Mouse (Mus musculus) heart, embryonic 14.5 days (tissue): ENCODE data around the gene Meox1. TPM values are rescaled to one million over a fixed set of nuclear protein-coding genes. Genes with fewer than 3 reads are reported as not detected.

Source experiments
- ATAC-seq: fragments of 200-750 bp; cut with Nextera tagmentation; 2 replicates; pipeline ENCODE4 v1.8.0; 2017; ENCODE audit warnings: low read depth, moderate TSS enrichment; ENCODE audit not compliant: insufficient number of reproducible peaks, insufficient read depth, low FRiP score
- H3K27ac ChIP-seq, 2 experiments: fragments of 200-500 bp in 1 of 2; fragments of 300-500 bp in 1 of 2; sonication (generic) in 1 of 2; replicated peaks in 1 of 2; 2 replicates each; pipeline ENCODE4 v1.5.1; 2012 to 2014; ENCODE audit warnings: low read depth in 2 of 2, low read length in 2 of 2, control low read depth in 1 of 2, mild to moderate bottlenecking in 1 of 2, mixed read lengths in 1 of 2; ENCODE audit not compliant: control insufficient read depth in 1 of 2, insufficient read depth in 1 of 2
- H3K27me3 ChIP-seq: fragments of 300-500 bp; sonication (generic); 2 replicates; pipeline ENCODE4 v1.6.1; 2014; ENCODE audit warnings: mild to moderate bottlenecking, low read length, control low read depth; ENCODE audit not compliant: control insufficient read depth, insufficient read depth
- H3K36me3 ChIP-seq: fragments of 300-500 bp; sonication (generic); 2 replicates; pipeline ENCODE4 v1.6.1; 2014; ENCODE audit warnings: mild to moderate bottlenecking, control low read depth, low read length, mixed read lengths; ENCODE audit not compliant: control insufficient read depth, insufficient read depth
- H3K4me1 ChIP-seq, 2 experiments: fragments of 200-500 bp in 1 of 2; fragments of 300-500 bp in 1 of 2; sonication (generic) in 1 of 2; 2 replicates each; pipeline ENCODE4 v1.6.1; 2012 to 2014; ENCODE audit warnings: low read length in 2 of 2, control low read depth in 1 of 2, mixed read lengths in 1 of 2; ENCODE audit not compliant: control insufficient read depth in 2 of 2, insufficient read depth in 2 of 2
- H3K4me2 ChIP-seq: fragments of 300-500 bp; sonication (generic); 2 replicates; pipeline ENCODE4 v1.6.1; 2014; ENCODE audit warnings: mild to moderate bottlenecking, low read length
- H3K4me3 ChIP-seq, 2 experiments: fragments of 200-500 bp in 1 of 2; fragments of 300-500 bp in 1 of 2; sonication (generic) in 1 of 2; 2 replicates each; pipeline ENCODE4 v1.5.1; 2012 to 2014; ENCODE audit warnings: low read length in 2 of 2, mild to moderate bottlenecking in 2 of 2, control low read depth in 1 of 2, low read depth in 1 of 2, moderate library complexity in 1 of 2; ENCODE audit not compliant: control insufficient read depth in 1 of 2, insufficient read depth in 1 of 2
- H3K9ac ChIP-seq: fragments of 300-500 bp; sonication (generic); 2 replicates; pipeline ENCODE4 v1.6.1; 2014; ENCODE audit warnings: mild to moderate bottlenecking, low read length
- H3K9me3 ChIP-seq: fragments of 300-500 bp; sonication (generic); 2 replicates; pipeline ENCODE4 v1.6.1; 2016; ENCODE audit warnings: low read length, control low read depth; ENCODE audit not compliant: control insufficient read depth
- WGBS: fragments of 180-500 bp; shearing (Covaris S2); extraction: QIAGEN DNeasy Blood & Tissue Kit; methylation state at CpG from one replicate; pipeline ENCODE4 v1.1.7; 2014; 5-methylcytosine and 5-hydroxymethylcytosine counted together
- polyA plus RNA-seq: library from polyadenylated mRNA; unstranded; fragments of >200 nt; fragmentation: Nextera tagmentation; extraction: Ambion mirVana; gene quantifications from 2 replicates; pipeline ENCODE4 v1.2.1, GENCODE M21; 2014

Meox1 gene
- polyA plus RNA-seq, 1 experiment from 2014 or later: 13.9 TPM

- ATAC-seq: no peak
- 91% methylated on average over 10 of the region's 10 CpGs for WGBS
- Histone ChIP-seq H3K4me2 (no peak overlapping the region), H3K4me3 (no peak overlapping the region), H3K27me3 (no peaks in the 10 kb centered on the region), H3K9ac (no peak overlapping the region), H3K9me3 (no peaks in the 10 kb centered on the region), H3K4me1 (peaks cover 4 to 8% of the 10 kb centered on the region in 2 experiments; a peak in 3 of 4 replicates), H3K36me3 (no peaks in the 10 kb centered on the region), H3K27ac (no peak overlapping the region)
These were observed 32.9 kb upstream of the Meox1 start for GRCm38 (mm10) chr11:101926951-101927589.

DNA sequence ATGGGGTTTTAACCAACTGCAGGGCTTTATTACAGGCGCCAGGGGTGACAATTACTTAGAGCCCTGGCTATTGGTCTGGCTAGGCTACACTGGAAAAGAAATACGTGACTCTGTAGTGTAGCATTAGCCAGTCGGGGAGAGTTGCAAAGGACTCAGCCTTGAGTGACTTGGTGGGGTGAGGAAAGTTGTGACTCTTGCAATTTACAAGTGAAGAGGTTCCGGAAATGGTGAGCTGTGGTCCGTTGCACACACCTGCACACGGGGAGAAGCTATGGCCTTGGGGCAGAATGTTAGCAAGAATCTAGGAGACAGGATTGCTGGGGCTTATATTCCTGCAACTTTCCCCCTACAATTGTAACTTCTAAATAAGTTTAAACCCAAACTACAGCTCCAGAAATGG, 31.5 kb upstream of the Meox1 start:
- H3K4me1 ChIP-seq: peaks cover 7 to 12% of the 10 kb centered on the region in 2 experiments; a peak in 3 of 4 replicates

DNA sequence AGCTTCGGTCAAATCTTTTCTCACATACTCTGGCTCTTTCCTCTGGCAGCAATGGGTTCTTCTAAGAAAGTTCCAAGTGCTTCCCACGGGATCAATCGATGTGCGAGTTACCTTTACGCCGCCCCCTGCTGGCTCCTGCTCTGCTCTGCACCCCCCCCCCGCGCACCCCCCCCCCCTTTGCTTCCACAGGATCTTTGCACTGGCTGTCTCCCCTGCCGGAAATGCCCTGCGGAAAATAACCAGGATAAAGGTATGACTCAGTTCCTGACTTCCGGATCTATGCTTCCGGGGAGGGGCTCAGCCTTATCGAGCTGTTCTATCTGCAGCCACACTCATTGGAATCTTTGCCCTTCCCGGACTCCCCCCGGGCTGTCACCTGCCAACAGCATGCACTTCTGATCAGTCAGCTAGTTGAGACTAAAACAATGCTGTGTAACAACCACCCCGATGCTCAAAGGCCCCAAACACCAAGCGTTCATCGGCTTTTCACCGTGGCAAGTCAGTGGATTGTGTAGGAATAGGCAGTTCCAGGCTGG, 30.3 kb upstream of the Meox1 start:
- H3K36me3 ChIP-seq: no peaks in the 10 kb centered on the region
- H3K4me3 ChIP-seq: no peak overlapping the region
- H3K27me3 ChIP-seq: no peaks in the 10 kb centered on the region; the same call in 1 of the 2 replicates
- peaks cover 7 to 12% of the 10 kb centered on the region in 2 experiments; a peak in 3 of 4 replicates for H3K4me1 ChIP-seq
- no peak overlapping the region for H3K4me2 ChIP-seq
- no peak overlapping the region for H3K9ac ChIP-seq
- no peak for ATAC-seq
- H3K27ac ChIP-seq: no peak overlapping the region
- no peaks in the 10 kb centered on the region for H3K9me3 ChIP-seq
- 71% methylated on average over 17 of the region's 19 CpGs for WGBS

More for the DNA sequence above, 31.5 kb upstream of the Meox1 start:
- 72% methylated on average over 6 of the region's 6 CpGs for WGBS
- H3K9ac ChIP-seq: no peak overlapping the region
- no peak overlapping the region for H3K27ac ChIP-seq
- H3K9me3 ChIP-seq: no peaks in the 10 kb centered on the region
- ATAC-seq: no peak
- H3K4me2 ChIP-seq: no peak overlapping the region
- no peaks in the 10 kb centered on the region; the same call in 1 of the 2 replicates for H3K27me3 ChIP-seq
- no peaks in the 10 kb centered on the region for H3K36me3 ChIP-seq
- H3K4me3 ChIP-seq: no peak overlapping the region

DNA sequence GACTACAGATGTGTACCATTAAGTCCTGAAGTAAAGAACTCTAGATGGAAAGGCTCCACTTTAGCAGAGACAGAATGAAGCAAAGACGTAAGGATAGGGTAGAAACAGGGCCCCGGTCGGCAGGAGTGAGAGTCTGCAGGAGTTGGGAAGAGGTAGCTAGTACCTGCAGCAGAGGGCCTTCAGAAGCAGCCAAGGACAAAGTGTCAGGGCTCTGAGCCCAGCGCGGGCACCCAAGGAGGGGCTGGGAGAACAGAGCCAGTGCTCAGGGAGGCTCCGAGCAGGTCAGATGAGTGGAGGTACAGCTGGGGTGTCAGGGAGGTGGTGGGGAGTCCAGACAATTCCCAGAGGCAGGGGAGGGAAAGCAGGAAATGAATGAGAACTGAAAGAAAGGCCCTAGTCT, 29.8 kb upstream of the Meox1 start:
- ATAC-seq: no peak
- Histone ChIP-seq H3K36me3 (no peaks in the 10 kb centered on the region), H3K9me3 (no peaks in the 10 kb centered on the region), H3K9ac (no peak overlapping the region), H3K4me1 (peaks cover 7 to 12% of the 10 kb centered on the region in 2 experiments; a peak in 3 of 4 replicates), H3K4me3 (no peak overlapping the region), H3K27me3 (no peaks in the 10 kb centered on the region; the same call in 1 of the 2 replicates), H3K27ac (no peak overlapping the region), H3K4me2 (no peak overlapping the region)
- WGBS: 71% methylated on average over 6 of the region's 6 CpGs

GRCm38 (mm10) chr11:101921361-101921952, 27.3 kb upstream of the Meox1 start:
- Histone ChIP-seq H3K4me3 (no peak overlapping the region), H3K36me3 (no peaks in the 10 kb centered on the region), H3K4me2 (no peak overlapping the region), H3K4me1 (peaks cover 7 to 8% of the 10 kb centered on the region in 2 experiments; a peak in 3 of 4 replicates), H3K27ac (peak overlapping the region in 1 of 2 experiments; percentile 30; a peak in 1 of 4 replicates), H3K9ac (no peak overlapping the region), H3K9me3 (no peaks in the 10 kb centered on the region), H3K27me3 (peaks cover 4% of the 10 kb centered on the region; the same call in 1 of the 2 replicates)
- ATAC-seq: no peak
- WGBS: 66% methylated on average over 12 of the region's 12 CpGs

DNA sequence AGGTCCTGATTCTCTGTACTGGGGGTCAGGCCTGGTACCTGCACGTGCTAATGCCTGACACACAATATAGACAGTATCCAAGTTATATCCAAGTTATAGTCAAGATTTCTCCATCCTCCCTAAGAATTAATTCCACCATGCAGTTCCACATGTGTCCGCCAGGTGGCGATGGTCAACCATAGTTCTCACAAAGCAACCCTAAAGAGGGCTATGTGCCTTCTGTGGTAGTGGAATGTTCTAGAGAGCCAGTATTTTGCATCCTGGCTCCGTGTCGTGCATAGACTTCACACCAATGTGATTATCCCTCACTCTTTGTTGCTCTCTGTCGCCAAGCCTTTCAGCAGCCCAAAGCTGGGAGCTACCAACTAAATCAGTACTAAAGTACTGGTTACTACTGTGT, 25.5 kb upstream of the Meox1 start:
- H3K4me1 ChIP-seq: peaks cover 7 to 8% of the 10 kb centered on the region in 2 experiments; a peak in 3 of 4 replicates
- H3K4me2 ChIP-seq: no peak overlapping the region
- under 1% methylated on average over 6 of the region's 6 CpGs for WGBS
- H3K9ac ChIP-seq: no peak overlapping the region
- no peak overlapping the region for H3K4me3 ChIP-seq
- peaks cover 4% of the 10 kb centered on the region; the same call in 1 of the 2 replicates for H3K27me3 ChIP-seq
- H3K36me3 ChIP-seq: no peaks in the 10 kb centered on the region
- H3K9me3 ChIP-seq: no peaks in the 10 kb centered on the region
- no peak overlapping the region for H3K27ac ChIP-seq
- no peak for ATAC-seq

DNA sequence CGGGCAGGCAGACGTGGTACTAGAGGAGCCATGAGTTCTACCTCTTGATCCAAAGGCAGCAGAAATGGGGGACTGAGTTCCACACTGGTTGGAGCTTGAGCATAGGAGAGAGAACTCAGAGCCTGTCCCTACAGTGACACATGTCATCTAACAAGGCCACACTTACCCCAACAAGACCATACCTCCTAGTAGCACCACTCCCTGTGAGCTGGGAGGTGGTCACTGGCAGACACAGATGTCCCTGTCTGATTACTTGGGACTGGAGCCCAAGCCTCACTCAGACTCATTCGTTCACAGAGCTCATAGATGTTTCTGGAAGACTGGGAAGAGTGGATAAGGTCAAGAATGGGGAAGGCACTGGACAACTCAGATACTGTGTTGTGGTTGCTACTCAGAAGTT, 24.4 kb upstream of the Meox1 start:
- Histone ChIP-seq H3K9me3 (no peaks in the 10 kb centered on the region), H3K4me2 (no peak overlapping the region), H3K9ac (no peak overlapping the region), H3K27ac (no peak overlapping the region), H3K4me1 (peaks cover 7 to 8% of the 10 kb centered on the region in 2 experiments; a peak in 3 of 4 replicates), H3K4me3 (no peak overlapping the region), H3K27me3 (peaks cover 4% of the 10 kb centered on the region; the same call in 1 of the 2 replicates), H3K36me3 (no peaks in the 10 kb centered on the region)
- 72% methylated on average over 3 of the region's 3 CpGs for WGBS
- no peak for ATAC-seq
